Mouse (Mus musculus): Measurements from ENCODE around the gene Gfi1b.

The Gfi1b gene

DNA sequence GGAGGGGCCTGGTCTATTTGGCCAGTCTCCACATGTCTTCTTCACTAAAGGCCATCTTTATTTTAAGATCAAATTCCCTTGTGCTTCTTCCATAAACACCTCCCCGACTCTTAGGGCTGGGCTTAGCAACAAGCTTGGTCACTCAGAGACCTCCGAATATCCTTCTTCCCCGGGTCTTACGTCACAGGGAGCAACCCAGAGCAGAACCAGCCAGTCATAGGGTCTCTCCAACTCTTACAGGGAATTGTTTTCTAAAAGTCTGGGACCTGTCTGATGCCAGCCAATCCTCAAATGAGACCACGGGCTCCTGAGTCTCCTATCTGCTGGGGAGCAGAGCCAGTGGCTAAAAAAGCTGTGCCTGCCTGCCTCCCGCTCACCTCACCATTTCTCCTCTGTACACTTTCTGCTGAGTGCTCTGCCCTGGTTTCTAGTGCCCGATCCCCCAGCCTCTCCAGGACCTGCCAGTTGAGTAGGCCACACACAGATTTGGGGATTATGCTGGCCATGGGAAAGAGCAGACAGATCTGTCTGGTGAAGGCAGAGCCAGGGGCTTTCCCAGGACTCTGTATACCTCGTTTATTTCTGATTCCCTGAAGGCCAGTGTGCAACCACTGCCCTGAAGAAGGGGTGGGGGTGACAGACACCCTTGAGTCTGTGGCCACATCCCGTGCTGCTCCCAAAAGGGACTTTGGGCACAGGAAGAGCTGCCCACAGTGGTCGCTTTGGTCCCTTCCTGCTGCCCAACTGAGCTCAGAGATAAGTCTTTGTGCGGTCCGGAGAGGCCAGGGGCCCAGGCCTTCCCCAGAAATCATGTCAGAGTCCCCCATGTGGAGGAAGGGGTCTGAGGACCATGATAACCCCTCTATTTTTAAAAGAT lies 22.9 kb downstream of the Gfi1b start:
- DNase-seq (ENCODE audit: low spot score), result no peak

DNA sequence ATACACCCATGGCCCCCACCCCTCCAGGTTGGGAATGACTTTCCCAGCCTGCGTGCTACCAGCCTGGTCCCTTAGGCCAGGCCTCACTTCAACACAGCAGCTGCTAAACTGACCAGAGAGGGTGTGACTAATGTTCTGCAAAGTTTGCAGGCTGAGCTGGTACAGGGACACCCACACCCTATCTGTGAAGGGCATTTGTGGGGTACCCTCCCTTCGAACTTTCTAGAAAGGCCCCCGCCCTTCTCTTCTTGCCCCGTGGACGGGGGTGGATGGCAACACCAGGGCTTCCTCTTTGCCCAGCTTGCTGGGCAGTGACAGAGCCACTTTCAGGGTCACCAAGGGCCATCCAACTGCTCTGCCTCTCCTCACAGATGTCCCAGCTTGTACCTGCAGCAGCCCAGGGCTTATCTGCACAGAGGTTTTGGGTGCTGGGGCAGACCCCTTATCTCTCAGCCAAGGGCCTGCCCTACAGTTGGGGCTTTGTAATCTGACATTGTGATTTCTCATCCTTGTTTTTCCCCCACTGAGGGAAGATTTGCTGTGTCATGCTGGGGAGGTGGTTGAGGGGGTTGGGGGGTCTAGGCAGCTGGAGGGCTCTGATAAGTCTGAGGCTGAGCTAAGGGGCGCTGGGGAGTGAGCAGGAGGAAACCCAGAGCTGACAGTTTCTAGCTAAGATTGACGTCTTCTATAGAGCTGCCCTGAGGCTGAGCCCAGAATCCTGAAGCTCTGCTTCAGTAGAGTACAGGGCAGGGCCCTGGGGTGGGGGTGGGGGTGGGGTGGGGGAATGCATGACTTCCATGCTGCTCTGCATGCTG lies 23.8 kb downstream of the Gfi1b start:
- DNase-seq (ENCODE audit: low spot score), result no peak

DNA sequence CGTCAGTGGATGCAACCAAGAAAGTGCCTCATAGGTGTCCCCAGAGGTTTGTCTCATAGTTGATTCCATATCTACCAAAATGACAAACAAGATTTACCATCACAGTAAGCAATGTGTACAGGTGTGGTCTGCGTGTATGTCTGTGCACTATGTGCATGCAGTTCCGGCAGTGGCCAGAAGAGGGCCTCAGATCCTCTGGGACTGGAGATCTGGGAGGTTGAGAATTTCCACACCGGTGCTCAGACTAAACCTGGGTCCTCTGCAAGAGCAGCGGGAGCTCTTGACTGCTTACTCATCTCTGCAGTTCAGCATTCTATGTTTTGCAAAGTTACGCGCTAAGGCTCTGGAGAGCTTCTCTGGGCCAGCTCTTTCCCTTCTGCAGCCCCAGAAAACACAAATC lies 24.8 kb downstream of the Gfi1b start:
- no peak for DNase-seq (ENCODE audit: low spot score)

DNA sequence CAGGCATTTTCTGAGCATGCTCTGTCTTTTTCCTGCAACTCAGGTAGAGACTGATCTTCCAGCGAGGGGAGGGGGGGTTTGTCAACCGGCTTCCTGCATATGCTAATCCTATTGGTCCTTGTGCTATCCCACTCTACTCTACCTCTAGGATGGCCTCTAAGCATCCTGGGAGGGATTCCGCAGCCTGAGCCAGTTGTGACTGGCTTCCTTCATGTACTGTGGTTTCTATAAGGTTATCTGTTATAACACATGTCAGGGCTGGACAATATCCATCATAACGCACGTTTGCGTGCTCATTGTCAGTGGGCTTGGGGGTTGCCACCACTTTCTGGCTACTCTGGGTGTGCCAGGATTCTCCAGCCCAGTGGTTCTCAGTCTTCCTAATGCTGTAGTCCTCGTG lies 25.8 kb downstream of the Gfi1b start:
- no peak for DNase-seq (ENCODE audit: low spot score)

- DNase-seq (ENCODE audit: low spot score), result peak; percentile 65
Observed at GRCm38 (mm10) chr2:28592809-28593208, 29.0 kb downstream of the Gfi1b start.

GRCm38 (mm10) chr2:28591479-28591878 lies 30.3 kb downstream of the Gfi1b start:
- peak; percentile 27 for DNase-seq (ENCODE audit: low spot score)

DNA sequence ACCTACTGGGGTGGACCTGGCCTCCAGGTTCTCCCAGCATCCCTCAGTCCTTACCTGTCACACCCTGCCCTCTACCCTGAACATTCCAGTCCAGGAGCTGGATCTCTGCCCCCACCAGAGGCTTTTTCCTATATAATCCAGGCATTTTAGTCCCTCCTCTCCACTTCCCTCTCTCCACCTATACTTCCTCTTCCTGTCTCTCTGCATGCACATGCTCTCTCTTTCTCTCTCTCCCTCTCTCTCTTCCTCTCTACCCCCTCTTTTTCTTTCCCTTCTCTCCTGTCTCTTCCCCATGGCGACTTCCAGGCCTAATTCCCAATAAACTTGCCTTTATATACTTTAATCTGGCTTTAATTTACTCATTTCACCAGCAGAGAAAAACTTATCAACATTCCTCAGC lies 33.2 kb downstream of the Gfi1b start:
- DNase-seq (ENCODE audit: low spot score), result no peak

- DNase-seq (ENCODE audit: low spot score), result no peak
Observed at GRCm38 (mm10) chr2:28585730-28586129, 36.1 kb downstream of the Gfi1b start.

GRCm38 (mm10) chr2:28585043-28585571 lies 36.7 kb downstream of the Gfi1b start:
- DNase-seq (ENCODE audit: low spot score), result peak; percentile 83

GRCm38 (mm10) chr2:28583651-28584050 lies 38.1 kb downstream of the Gfi1b start, which contains the start of gene Gtf3c5:
Gene Gtf3c5, minus strand, starts transcription at chr2:28583751.
- DNase-seq (ENCODE audit: low spot score), result no peak

DNA sequence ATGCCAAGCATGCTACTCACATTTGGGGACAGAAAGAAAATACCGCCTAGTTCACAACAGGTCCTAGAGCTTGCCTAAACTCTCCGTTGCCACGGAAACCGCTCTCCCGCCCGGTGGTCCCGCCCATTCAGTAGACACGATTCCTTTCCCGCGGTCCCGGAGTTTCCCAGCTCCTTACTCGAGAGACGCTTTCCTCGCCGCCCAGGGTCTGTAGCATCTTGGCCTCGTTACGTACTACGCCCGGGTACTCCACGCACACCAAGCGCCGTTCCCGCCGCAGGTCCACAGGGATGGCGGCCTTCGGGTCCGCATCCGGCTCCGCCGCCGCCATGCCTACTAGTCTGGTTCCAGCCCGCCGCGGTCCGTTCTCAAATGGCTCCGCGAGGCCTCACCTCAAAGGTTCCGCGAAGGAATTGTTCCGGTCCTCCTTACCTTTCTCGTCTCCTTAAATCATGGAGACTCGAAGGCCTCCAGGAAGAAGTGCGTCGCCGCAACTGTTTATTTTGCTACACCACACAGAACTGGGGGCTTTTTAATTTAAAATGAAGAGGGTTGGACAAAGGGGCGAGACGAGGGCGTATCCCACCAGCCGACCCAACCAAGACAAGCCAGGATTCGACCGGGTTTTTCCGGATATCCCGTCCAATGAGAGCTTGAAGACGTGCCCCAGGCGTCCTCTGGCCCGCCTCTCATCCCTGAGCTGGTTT lies 39.0 kb downstream of the Gfi1b start:
- DNase-seq (ENCODE audit: low spot score), result peak; percentile 89

GRCm38 (mm10) chr2:28578003-28578402 lies 43.8 kb downstream of the Gfi1b start:
- no peak for DNase-seq (ENCODE audit: low spot score)

- DNase-seq (ENCODE audit: low spot score), result no peak
Observed at GRCm38 (mm10) chr2:28576815-28577214, 45.0 kb downstream of the Gfi1b start.

DNA sequence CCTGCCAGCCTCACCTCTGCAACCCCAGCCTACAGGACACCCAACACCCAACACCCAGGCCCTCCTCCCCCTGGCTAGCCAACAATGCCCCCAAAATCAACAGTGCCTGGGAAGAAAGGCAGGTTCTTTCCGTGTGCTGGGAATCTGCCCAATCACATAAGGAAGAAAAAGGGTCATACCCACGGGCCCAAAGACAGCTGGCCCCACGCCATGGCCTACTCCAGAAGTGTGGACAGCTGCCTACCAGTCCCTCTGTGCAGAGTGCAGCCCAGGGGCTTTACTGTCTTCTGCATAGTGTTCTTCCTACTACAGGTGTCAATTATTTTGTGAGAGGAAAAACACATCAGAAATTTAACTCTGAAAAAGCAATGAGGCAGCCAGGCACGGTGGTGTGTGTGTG lies 46.4 kb downstream of the Gfi1b start:
- no peak for DNase-seq (ENCODE audit: low spot score)

DNA sequence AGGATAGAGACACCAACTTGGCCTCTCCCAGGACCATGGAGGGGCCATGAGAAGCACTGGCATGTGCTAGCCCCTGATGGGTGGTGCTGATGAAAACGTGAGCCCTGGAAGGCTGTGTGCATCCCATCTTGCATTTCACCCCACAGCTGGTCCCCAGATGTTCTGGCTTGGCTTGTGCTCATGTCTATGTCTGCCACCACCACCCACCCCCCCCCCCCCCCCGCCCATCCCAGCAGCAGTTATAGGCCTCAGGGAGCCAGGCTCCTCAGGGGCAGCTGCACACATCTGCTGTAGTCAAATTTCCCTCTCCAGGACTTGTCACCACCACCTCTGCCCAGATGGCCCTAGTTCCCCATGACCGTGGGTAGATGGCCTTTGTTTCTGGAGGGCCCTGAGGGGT lies 51.9 kb downstream of the Gfi1b start:
- DNase-seq (ENCODE audit: low spot score), result no peak

DNA sequence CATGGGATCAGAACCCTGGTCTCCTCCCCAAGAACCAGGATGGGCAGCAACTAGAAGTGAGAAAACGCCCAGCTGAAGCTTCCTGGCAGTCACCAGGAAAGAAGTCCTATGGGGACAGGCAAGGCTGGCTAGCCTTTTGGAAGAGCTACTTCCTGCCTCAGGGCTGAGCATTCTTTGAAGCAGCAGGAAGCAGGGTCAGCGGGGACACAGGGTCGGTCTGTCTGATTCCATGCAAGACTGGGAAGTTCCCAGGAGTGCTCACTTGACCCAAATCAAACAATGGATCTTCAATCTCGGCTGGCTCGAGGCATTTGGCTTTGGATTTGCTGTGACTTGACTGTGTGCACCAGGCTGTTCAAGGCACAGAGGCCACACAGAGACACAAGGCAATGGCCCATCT lies 55.2 kb downstream of the Gfi1b start:
- DNase-seq (ENCODE audit: low spot score), result no peak

DNA sequence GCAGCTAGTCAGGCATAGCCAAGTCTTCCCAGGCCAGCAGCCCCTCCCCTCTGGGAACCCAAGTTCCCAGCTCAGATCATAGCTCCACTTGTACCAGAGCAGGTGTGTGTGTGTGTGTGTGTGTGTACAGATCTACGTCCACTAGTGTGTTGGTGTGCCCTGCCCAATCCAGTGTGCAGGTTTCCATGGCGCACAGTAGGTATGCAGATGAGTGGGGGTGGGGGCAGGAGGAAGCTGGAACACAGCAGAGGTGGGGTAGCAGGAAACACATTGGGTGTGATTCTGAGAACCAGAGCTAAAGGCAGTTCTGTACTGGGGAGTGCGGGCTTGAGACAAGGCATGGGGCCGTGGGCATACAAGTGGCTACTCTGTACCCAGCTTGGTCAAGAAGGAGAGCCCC lies 57.4 kb downstream of the Gfi1b start:
- no peak for DNase-seq (ENCODE audit: low spot score)

DNA sequence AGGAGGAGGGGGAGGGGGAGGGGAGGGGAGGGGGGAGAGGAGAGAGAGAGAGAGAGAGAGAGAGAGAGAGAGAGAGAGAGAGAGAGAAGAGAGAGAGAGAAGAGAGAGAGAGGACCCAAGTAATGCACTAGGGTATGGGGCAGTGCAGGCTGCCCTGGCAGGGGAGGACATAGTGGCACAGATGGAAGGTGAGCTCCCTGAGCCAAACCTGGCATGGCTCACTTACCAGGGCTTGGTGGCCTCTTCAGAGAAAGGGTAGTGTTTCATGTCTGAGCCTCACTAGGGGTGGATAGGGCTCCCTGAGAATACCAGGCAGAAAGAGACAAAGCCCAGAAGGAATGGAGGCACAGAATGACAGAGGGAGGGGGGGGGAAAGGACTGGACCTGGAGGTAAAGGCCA lies 58.0 kb downstream of the Gfi1b start:
- DNase-seq (ENCODE audit: low spot score), result no peak

DNA sequence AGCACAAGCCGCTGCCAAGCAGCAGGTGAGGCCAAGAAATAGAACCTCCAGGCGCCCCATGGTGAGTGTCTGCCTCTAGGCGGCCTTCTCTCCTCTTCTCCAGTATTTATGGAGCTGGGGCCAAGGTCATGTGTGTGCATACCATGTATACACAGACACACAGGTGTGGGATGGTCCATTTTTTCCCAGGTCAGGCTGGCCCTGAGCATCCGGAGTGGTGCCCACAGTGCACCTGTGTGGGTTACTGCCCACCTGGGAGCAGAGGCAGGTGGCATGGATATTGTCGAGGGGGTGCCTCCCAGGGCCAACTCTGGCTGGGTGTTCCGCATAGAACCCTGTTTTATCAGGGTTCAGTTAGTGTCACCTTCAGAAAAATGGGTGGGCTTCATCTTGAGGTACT lies 58.5 kb downstream of the Gfi1b start, which contains the start of gene Cel:
TSS of gene Cel (minus strand) at position 101 of the 400 bp plus-strand sequence.
- DNase-seq (ENCODE audit: low spot score), result no peak
